Mouse (Mus musculus) thymus, postnatal 4 days (tissue): Measurements from ENCODE around the gene Gnai3.
A peak's percentile ranks its signal among the peaks of the same experiment; 100 is the strongest.

ENCODE experiments used
- DNase-seq: peaks from one replicate; pipeline ENCODE4 v3.0.0; 2021

The Gnai3 gene

GRCm38 (mm10) chr3:108158383-108159037 is 12.6 kb upstream of the Gnai3 start:
- no peak for DNase-seq

- DNase-seq = no peak
Measured at GRCm38 (mm10) chr3:108154656-108155055, 8.7 kb upstream of the Gnai3 start, which contains the start of gene Gpr61. Gpr61 (minus strand) TSS chr3:108154882.

GRCm38 (mm10) chr3:108152290-108152689 is 6.3 kb upstream of the Gnai3 start:
- no peak for DNase-seq

GRCm38 (mm10) chr3:108147386-108148235 is 1.7 kb upstream of the Gnai3 start:
- peak; percentile 93 for DNase-seq

GRCm38 (mm10) chr3:108146671-108147070 is 725 bp upstream of the Gnai3 start:
- no peak for DNase-seq

GRCm38 (mm10) chr3:108140786-108141185 is 5.2 kb downstream of the Gnai3 start:
- DNase-seq = no peak

- no peak for DNase-seq
Measured at GRCm38 (mm10) chr3:108139113-108139512, 6.8 kb downstream of the Gnai3 start.

GRCm38 (mm10) chr3:108134701-108135100 is 11.2 kb downstream of the Gnai3 start:
- no peak for DNase-seq

- no peak for DNase-seq
Measured at GRCm38 (mm10) chr3:108132484-108132883, 13.5 kb downstream of the Gnai3 start.

GRCm38 (mm10) chr3:108131821-108132220 is 14.1 kb downstream of the Gnai3 start:
- no peak for DNase-seq

GRCm38 (mm10) chr3:108131216-108131615 is 14.7 kb downstream of the Gnai3 start:
- DNase-seq = no peak

GRCm38 (mm10) chr3:108129804-108130203 is 16.1 kb downstream of the Gnai3 start:
- DNase-seq = no peak

- DNase-seq = no peak
Measured at GRCm38 (mm10) chr3:108129367-108129766, 16.6 kb downstream of the Gnai3 start.

- DNase-seq = no peak
Measured at GRCm38 (mm10) chr3:108128520-108128919, 17.4 kb downstream of the Gnai3 start.

GRCm38 (mm10) chr3:108126327-108126726 is 19.6 kb downstream of the Gnai3 start:
- no peak for DNase-seq

GRCm38 (mm10) chr3:108124131-108124530 is 21.8 kb downstream of the Gnai3 start:
- DNase-seq = no peak

GRCm38 (mm10) chr3:108123242-108123641 is 22.7 kb downstream of the Gnai3 start:
- DNase-seq = no peak

GRCm38 (mm10) chr3:108121101-108121500 is 24.8 kb downstream of the Gnai3 start:
- no peak for DNase-seq

GRCm38 (mm10) chr3:108117465-108117864 is 28.5 kb downstream of the Gnai3 start:
- DNase-seq = no peak

- DNase-seq = no peak
Measured at GRCm38 (mm10) chr3:108113591-108114289, 32.2 kb downstream of the Gnai3 start.

- no peak for DNase-seq
Measured at GRCm38 (mm10) chr3:108112666-108113065, 33.3 kb downstream of the Gnai3 start.

GRCm38 (mm10) chr3:108112246-108112645 is 33.7 kb downstream of the Gnai3 start:
- DNase-seq = no peak

- DNase-seq = no peak
Measured at GRCm38 (mm10) chr3:108111320-108111719, 34.6 kb downstream of the Gnai3 start.

GRCm38 (mm10) chr3:108105281-108105680 is 40.7 kb downstream of the Gnai3 start:
- no peak for DNase-seq
